Mouse (Mus musculus): ENCODE results near the gene Cgnl1. TPM values are rescaled to one million over a fixed set of nuclear protein-coding genes. Genes with fewer than 3 reads are reported as not detected.

The Cgnl1 gene
- polyA plus RNA-seq, 1 experiment from 2014 or later = 33.8 TPM

- WGBS = 82% methylated on average over 3 of the region's 3 CpGs
- no peak overlapping the region for H3K9ac ChIP-seq (ENCODE audit: low read depth, low read length)
- no peaks in the 10 kb centered on the region for H3K27me3 ChIP-seq (ENCODE audit: insufficient read depth, low read length)
- no peaks in the 10 kb centered on the region for H3K9me3 ChIP-seq (replicated peaks; ENCODE audit: low read length)
- no peak overlapping the region for H3K4me2 ChIP-seq (ENCODE audit: low read length)
- H3K4me1 ChIP-seq (replicated peaks; ENCODE audit: insufficient read depth, low read length) = no peaks in the 10 kb centered on the region
- peaks cover 29% of the 10 kb centered on the region for H3K36me3 ChIP-seq (ENCODE audit: insufficient read depth, low read length)
- no peak overlapping the region for H3K4me3 ChIP-seq (replicated peaks; ENCODE audit: low read depth, low read length)
- no peak for TF ChIP-seq CTCF (IDR thresholded peaks at IDR 0.05; ENCODE audit: low read depth)
- DNase-seq (ENCODE audit: low spot score) (no peak), ATAC-seq (replicated peaks; ENCODE audit: low FRiP score, low read depth) (no peak)
- no peak overlapping the region for H3K27ac ChIP-seq
Observed at GRCm38 (mm10) chr9:71722366-71722765, 49.0 kb downstream of the Cgnl1 start.

- Histone ChIP-seq H3K27ac (0 out of 2 replicates have a peak overlapping the region, but pooled peaks have one; percentile 42), H3K9ac (ENCODE audit: low read depth, low read length) (no peak overlapping the region), H3K4me1 (replicated peaks; ENCODE audit: insufficient read depth, low read length) (no peaks in the 10 kb centered on the region), H3K4me2 (ENCODE audit: low read length) (no peak overlapping the region), H3K9me3 (replicated peaks; ENCODE audit: low read length) (no peaks in the 10 kb centered on the region), H3K4me3 (replicated peaks; ENCODE audit: low read depth, low read length) (no peak overlapping the region), H3K27me3 (ENCODE audit: insufficient read depth, low read length) (no peaks in the 10 kb centered on the region), H3K36me3 (ENCODE audit: insufficient read depth, low read length) (peaks cover 40% of the 10 kb centered on the region)
- TF ChIP-seq CTCF (IDR thresholded peaks at IDR 0.05; ENCODE audit: low read depth) = no peak
- ATAC-seq (replicated peaks; ENCODE audit: low FRiP score, low read depth) = no peak
- 49% methylated on average over 5 of the region's 5 CpGs for whole genome bisulfite sequencing
- DNase-seq (ENCODE audit: low spot score) = peak; percentile 71
Observed at GRCm38 (mm10) chr9:71716995-71717394, 54.4 kb downstream of the Cgnl1 start.

- Histone ChIP-seq H3K27me3 (ENCODE audit: insufficient read depth, low read length) (no peaks in the 10 kb centered on the region), H3K4me1 (replicated peaks; ENCODE audit: insufficient read depth, low read length) (no peaks in the 10 kb centered on the region), H3K27ac (no peak overlapping the region), H3K4me2 (ENCODE audit: low read length) (no peak overlapping the region), H3K9me3 (replicated peaks; ENCODE audit: low read length) (no peaks in the 10 kb centered on the region), H3K4me3 (replicated peaks; ENCODE audit: low read depth, low read length) (no peak overlapping the region), H3K9ac (ENCODE audit: low read depth, low read length) (no peak overlapping the region), H3K36me3 (ENCODE audit: insufficient read depth, low read length) (peaks cover 34% of the 10 kb centered on the region)
- ATAC-seq (replicated peaks; ENCODE audit: low FRiP score, low read depth) = no peak
- 91% methylated on average over 10 of the region's 10 CpGs for WGBS
- TF ChIP-seq CTCF (IDR thresholded peaks at IDR 0.05; ENCODE audit: low read depth) = no peak
- no peak for DNase-seq (ENCODE audit: low spot score)
Observed at GRCm38 (mm10) chr9:71710776-71711175, 60.6 kb downstream of the Cgnl1 start.

- no peak for ATAC-seq (replicated peaks; ENCODE audit: low FRiP score, low read depth)
- Histone ChIP-seq H3K36me3 (ENCODE audit: insufficient read depth, low read length) (peaks cover 21% of the 10 kb centered on the region), H3K27me3 (ENCODE audit: insufficient read depth, low read length) (no peaks in the 10 kb centered on the region), H3K4me2 (ENCODE audit: low read length) (no peak overlapping the region), H3K4me3 (replicated peaks; ENCODE audit: low read depth, low read length) (no peak overlapping the region), H3K9ac (ENCODE audit: low read depth, low read length) (no peak overlapping the region), H3K9me3 (replicated peaks; ENCODE audit: low read length) (no peaks in the 10 kb centered on the region), H3K27ac (no peak overlapping the region), H3K4me1 (replicated peaks; ENCODE audit: insufficient read depth, low read length) (no peaks in the 10 kb centered on the region)
- TF ChIP-seq CTCF (IDR thresholded peaks at IDR 0.05; ENCODE audit: low read depth) = no peak
- 93% methylated on average over 11 of the region's 11 CpGs for WGBS
- no peak for DNase-seq (ENCODE audit: low spot score)
Observed at GRCm38 (mm10) chr9:71709199-71709598, 62.2 kb downstream of the Cgnl1 start.

- ATAC-seq (replicated peaks; ENCODE audit: low FRiP score, low read depth) = no peak
- Histone ChIP-seq H3K9ac (ENCODE audit: low read depth, low read length) (no peak overlapping the region), H3K27me3 (ENCODE audit: insufficient read depth, low read length) (no peaks in the 10 kb centered on the region), H3K4me2 (ENCODE audit: low read length) (no peak overlapping the region), H3K4me1 (replicated peaks; ENCODE audit: insufficient read depth, low read length) (no peaks in the 10 kb centered on the region), H3K9me3 (replicated peaks; ENCODE audit: low read length) (no peaks in the 10 kb centered on the region), H3K36me3 (ENCODE audit: insufficient read depth, low read length) (peaks cover 12% of the 10 kb centered on the region), H3K27ac (no peak overlapping the region), H3K4me3 (replicated peaks; ENCODE audit: low read depth, low read length) (no peak overlapping the region)
- DNase-seq (ENCODE audit: low spot score) = no peak
- TF ChIP-seq CTCF (IDR thresholded peaks at IDR 0.05; ENCODE audit: low read depth) = no peak
- WGBS = 87% methylated on average over 7 of the region's 7 CpGs
Observed at GRCm38 (mm10) chr9:71707989-71708388, 63.4 kb downstream of the Cgnl1 start.

- peak; percentile 69 for DNase-seq (ENCODE audit: low spot score)
- ATAC-seq (replicated peaks; ENCODE audit: low FRiP score, low read depth) = no peak
- H3K27me3 ChIP-seq (ENCODE audit: insufficient read depth, low read length) = no peaks in the 10 kb centered on the region
- H3K4me2 ChIP-seq (ENCODE audit: low read length) = no peak overlapping the region
- 50% methylated on average over 13 of the region's 13 CpGs for WGBS
- no peak overlapping the region for H3K4me3 ChIP-seq (replicated peaks; ENCODE audit: low read depth, low read length)
- no peaks in the 10 kb centered on the region for H3K4me1 ChIP-seq (replicated peaks; ENCODE audit: insufficient read depth, low read length)
- H3K27ac ChIP-seq = peak overlapping the region; percentile 19; the same call in 1 of the 2 replicates
- H3K36me3 ChIP-seq (ENCODE audit: insufficient read depth, low read length) = peaks cover 9% of the 10 kb centered on the region; the same call in 1 of the 2 replicates
- no peak overlapping the region for H3K9ac ChIP-seq (ENCODE audit: low read depth, low read length)
- TF ChIP-seq CTCF (IDR thresholded peaks at IDR 0.05; ENCODE audit: low read depth) = no peak
- H3K9me3 ChIP-seq (replicated peaks; ENCODE audit: low read length) = no peaks in the 10 kb centered on the region
Observed at GRCm38 (mm10) chr9:71704332-71705014, 66.9 kb downstream of the Cgnl1 start.

Measured in kidney, postnatal 0 days (tissue).